Mouse (Mus musculus) large intestine, adult 2 months (tissue): Measurements from ENCODE around the gene F12. TPM values are rescaled to one million over a fixed set of nuclear protein-coding genes. Genes with fewer than 3 reads are reported as not detected.
"Not testable (repeated sequence)": the region's sequence is repeated elsewhere in the genome, so short reads cannot be mapped to it uniquely, and the experiment has no call there.

Experiments used
- DNase-seq: peaks from one replicate; pipeline ENCODE4 v3.0.0-alpha.2; 2012; ENCODE audit warnings: low read depth, low spot score
- WGBS: fragments of 180-500 bp; shearing (Covaris S2); methylation state at CpG from one replicate; pipeline ENCODE4 v1.1.7; 2018; 5-methylcytosine and 5-hydroxymethylcytosine counted together
- polyA plus RNA-seq: library from polyadenylated mRNA; depleted of rRNA; stranded (reverse); fragments of >200 nt; gene quantifications from 2 replicates; pipeline ENCODE4 v1.2.3, GENCODE M21; 2012

The F12 gene
- polyA plus RNA-seq, 1 experiment, result 0.06 TPM

DNA sequence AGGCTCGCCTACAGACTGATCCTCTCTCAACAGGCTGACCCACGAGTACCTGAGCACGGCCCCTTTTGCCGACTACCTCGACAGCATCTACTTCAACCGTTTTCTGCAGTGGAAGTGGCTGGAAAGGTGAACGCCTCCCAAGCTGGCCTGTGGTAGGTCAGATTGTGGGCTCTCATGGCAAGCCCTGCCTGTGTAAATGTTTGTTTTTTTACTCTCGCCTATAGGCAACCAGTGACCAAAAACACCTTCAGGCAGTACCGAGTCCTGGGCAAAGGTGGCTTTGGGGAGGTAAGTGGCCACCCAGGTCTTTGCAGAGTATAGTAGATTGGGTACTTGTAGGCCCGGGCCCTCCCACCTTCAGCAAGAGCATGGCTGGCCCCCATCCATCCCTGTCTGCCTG is 24.7 kb upstream of the F12 start:
- 40% methylated on average over 10 of the region's 10 CpGs for WGBS

GRCm38 (mm10) chr13:55450511-55450980 is 24.0 kb upstream of the F12 start:
- no peak for DNase-seq
- 48% methylated on average over 11 of the region's 11 CpGs for WGBS

More for the DNA sequence above, 24.7 kb upstream of the F12 start:
- no peak for DNase-seq

- DNase-seq, result no peak
- 46% methylated on average over 17 of the region's 17 CpGs for WGBS
Measured at GRCm38 (mm10) chr13:55449679-55450441, 23.3 kb upstream of the F12 start.

DNA sequence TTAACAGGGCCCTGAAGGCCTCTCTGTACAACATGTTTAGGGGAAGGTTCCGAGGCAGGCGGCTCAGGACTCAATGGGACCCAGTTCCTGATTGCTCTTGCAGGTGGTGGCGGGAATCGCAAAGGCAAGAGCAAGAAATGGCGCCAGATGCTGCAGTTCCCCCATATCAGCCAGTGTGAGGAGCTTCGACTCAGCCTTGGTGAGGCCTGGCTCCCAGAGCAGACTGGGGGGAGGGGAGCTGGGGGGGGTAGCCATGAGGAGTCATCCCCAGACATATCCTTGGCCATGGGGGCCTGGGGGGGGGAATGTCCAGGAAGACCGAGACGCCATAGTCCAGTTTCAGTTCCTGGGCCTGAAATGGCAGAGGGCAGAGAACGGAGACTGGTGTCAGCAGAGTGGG is 22.6 kb upstream of the F12 start:
- DNase-seq, result no peak
- WGBS, result 75% methylated on average over 9 of the region's 9 CpGs

DNA sequence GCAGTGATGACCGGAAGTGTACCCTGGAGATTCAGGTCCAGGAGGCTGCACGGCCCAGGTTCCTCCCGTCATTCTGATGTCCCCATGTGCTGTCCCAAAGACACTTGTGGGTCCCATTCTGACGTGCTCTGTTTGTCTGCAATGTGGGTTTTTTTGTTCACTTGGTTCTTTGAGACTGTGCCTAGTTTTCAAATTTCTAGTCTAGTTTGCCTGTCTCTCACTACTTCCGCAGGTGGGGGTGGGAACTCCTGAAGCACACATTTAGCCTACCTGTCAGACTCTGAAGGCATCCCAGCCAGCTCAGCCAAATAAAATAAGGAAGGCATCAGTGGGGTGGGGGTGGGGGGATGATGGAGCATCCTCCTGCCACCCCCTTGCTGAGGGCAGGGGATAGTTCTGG is 21.5 kb upstream of the F12 start:
- DNase-seq, result no peak
- 90% methylated on average over 5 of the region's 5 CpGs for WGBS

GRCm38 (mm10) chr13:55447543-55447943 is 20.9 kb upstream of the F12 start:
- no peak for DNase-seq
- WGBS, result 37% methylated on average over 3 of the region's 3 CpGs

DNA sequence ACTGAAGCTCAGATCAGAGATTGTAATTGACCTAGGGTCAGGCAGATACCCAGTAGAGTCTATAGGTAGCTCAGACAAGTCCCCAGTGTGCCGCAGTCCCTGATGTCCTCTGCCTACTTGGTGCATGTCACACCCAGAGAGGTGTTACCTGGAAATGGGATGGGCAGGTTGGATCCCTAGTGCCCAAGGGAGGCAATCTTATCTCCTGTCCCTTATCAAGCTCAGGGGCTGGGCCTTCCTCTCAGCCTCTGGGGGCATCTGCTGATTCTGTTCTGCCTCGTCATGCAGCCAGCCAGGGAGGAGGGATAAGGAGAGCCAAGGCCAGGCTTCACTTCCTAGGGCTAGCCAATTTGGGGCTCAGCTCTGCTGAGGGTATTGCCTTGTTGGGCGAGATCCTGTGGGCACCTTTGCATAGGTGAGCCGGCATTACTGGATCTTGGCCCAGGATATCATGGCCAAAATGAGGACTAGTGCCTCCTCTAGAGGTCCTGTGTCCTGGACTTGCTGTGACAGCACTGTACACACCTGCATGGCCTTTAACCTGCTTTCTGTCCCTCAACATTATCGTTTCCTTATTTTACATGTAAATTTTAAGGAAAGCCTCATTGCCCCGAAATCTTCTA is 20.0 kb upstream of the F12 start:
- no peak for DNase-seq
- 42% methylated on average over 6 of the region's 6 CpGs for whole genome bisulfite sequencing

- under 1% methylated on average over 65 of the region's 66 CpGs for WGBS
- no peak for DNase-seq
Measured at GRCm38 (mm10) chr13:55445361-55446091, 18.9 kb upstream of the F12 start.

DNA sequence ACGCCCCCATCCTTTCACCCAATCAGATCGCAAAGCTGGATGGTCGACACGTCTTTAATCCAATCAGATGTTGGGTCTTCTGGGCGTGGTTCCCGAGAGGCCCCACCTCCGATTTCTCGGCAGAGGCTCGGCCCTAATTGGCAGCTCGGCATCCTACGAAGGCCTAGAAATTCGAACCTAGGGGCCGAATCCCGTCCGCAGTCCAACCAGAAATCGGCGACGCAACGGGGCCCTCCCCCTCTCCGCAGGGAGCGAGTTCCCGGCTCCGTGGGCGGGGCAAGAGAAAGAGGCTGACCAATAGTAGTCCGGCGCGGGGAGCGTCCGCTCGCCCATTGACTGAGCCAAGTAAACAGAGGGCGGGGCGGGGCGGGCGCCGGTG is 18.3 kb upstream of the F12 start, which contains the start of gene Grk6:
Gene Grk6, plus strand, starts transcription at position 136 of the 379 bp plus-strand sequence.
- WGBS, result under 1% methylated on average over 35 of the region's 35 CpGs
- peak; percentile 97 for DNase-seq

GRCm38 (mm10) chr13:55444286-55444936 is 17.8 kb upstream of the F12 start:
- no peak for DNase-seq
- WGBS, result 1% methylated on average over 33 of the region's 33 CpGs

DNA sequence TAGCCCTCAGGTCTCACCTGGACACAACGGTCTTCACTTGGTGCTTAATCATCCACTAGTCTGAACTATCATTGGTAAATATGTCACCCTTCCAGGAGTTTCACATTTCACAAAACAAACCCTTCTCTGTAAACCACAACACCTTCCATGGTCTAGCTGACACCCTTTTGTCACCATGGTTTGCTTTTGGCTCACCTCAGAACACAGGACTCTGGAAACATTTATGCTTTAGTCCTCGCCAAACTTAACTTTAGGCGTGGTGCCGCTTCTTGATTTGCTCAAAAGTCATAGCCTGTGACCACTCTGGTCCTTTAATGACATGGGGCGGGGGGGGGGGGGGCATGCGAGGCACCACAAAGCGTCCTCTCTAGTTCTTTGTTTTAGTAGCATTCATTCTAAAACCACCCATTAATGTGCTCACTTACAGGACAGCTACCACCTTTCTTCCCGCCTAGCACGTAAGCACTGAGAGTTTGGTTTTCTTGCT is 17.2 kb upstream of the F12 start:
- 11% methylated on average over 9 of the region's 9 CpGs for WGBS
- no peak for DNase-seq

- DNase-seq, result not testable (repeated sequence)
- 83% methylated on average over 15 of the region's 15 CpGs for WGBS
Measured at GRCm38 (mm10) chr13:55437111-55437629, 10.6 kb upstream of the F12 start.

GRCm38 (mm10) chr13:55431889-55432685 is 5.5 kb upstream of the F12 start:
- 62% methylated on average over 10 of the region's 10 CpGs for WGBS
- no peak for DNase-seq

- WGBS, result 43% methylated on average over 2 of the region's 2 CpGs
- DNase-seq, result no peak
Measured at GRCm38 (mm10) chr13:55430566-55430965, 4.0 kb upstream of the F12 start.

GRCm38 (mm10) chr13:55429226-55429888 is 2.8 kb upstream of the F12 start:
- 33% methylated on average over 12 of the region's 12 CpGs for WGBS

DNA sequence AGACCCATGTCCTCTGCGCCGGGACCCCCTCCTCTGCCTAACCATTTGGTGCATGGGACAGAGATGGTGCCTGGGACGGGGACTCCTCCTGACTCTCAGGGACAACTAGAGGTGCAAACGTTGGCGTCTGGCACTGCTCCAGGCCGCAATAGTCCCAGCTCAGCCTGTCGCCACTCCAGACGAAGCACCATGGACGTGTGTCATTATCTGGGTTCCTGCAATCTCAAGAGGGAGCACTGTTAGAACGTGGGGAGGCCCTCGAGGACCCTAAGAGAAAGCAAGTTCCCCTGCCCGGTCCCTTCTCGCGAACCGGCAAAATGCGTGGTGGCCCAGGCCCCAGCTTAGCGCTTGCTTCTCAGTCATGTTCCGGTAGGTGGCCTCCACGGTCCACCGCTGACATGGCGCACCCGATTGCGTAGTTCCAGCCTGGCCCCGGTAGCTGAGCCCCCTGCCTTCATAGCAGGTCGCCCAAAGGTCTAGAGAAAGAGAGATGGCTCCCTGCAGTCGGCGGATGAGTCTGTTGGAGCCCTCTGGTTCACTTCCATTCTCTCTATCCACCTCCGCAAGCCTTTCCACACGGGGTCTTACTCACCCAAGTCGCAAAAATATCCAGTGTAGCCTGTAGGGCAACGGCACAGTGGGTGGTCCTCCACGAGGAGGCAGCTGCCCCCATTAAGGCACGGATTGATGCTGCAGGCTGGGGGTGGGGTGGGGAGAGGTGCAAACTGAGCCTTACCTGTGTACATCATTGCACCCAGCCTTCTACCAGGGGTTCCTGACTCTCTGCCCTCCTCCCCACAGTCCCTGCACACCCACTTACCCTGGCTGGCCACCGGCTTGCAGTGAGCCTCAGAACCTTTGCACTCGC is 5.4 kb downstream of the F12 start:
- 6% methylated on average over 35 of the region's 35 CpGs for WGBS
- DNase-seq, result no peak

More at GRCm38 (mm10) chr13:55429226-55429888, 2.8 kb upstream of the F12 start:
- DNase-seq, result no peak
